Mouse (Mus musculus): ENCODE data around the gene Foxf2. TPM values are rescaled to one million over a fixed set of nuclear protein-coding genes. Genes with fewer than 3 reads are reported as not detected.

Gene Foxf2
- polyA plus RNA-seq, 1 experiment from 2014 or later: 5.5 TPM

DNA sequence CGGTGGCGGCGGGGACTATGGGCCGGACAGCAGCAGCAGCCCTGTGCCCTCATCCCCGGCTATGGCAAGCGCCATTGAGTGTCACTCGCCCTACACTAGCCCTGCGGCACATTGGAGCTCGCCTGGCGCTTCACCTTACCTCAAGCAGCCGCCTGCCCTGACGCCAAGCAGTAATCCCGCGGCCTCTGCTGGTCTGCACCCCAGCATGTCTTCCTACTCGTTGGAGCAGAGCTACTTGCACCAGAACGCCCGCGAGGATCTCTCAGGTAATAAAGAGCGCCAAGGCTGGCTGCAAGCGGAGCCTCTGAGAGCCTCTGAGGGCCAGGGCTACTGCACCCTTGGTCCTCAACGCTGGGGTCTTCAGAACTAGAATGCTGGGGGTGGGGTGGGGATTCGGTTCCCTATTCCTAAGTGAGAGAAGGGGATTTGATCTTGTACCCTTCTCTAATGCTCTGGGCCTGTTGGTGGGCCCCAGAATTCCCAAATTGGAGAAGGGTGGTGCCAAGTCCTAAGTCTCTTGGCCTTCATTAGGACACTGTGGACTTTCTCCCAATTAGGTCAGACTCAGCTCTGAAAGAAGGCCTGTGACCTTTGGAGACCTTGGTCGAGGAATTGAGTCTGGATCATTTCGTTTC lies 1.5 kb downstream of the Foxf2 start:
- no peaks in the 10 kb centered on the region for H3K36me3 ChIP-seq
- peak overlapping the region; percentile 97 for H3K4me2 ChIP-seq
- no peak for ATAC-seq (ENCODE audit: insufficient number of reproducible peaks, low FRiP score, low TSS enrichment, low read depth)
- peak overlapping the region; percentile 53 for H3K4me3 ChIP-seq
- H3K9me3 ChIP-seq: no peaks in the 10 kb centered on the region
- H3K27me3 ChIP-seq: peaks cover 98% of the 10 kb centered on the region
- H3K4me1 ChIP-seq: peaks cover 41% of the 10 kb centered on the region
- H3K27ac ChIP-seq: no peak overlapping the region
- H3K9ac ChIP-seq: no peak overlapping the region
- 4% methylated on average over 23 of the region's 24 CpGs for WGBS

DNA sequence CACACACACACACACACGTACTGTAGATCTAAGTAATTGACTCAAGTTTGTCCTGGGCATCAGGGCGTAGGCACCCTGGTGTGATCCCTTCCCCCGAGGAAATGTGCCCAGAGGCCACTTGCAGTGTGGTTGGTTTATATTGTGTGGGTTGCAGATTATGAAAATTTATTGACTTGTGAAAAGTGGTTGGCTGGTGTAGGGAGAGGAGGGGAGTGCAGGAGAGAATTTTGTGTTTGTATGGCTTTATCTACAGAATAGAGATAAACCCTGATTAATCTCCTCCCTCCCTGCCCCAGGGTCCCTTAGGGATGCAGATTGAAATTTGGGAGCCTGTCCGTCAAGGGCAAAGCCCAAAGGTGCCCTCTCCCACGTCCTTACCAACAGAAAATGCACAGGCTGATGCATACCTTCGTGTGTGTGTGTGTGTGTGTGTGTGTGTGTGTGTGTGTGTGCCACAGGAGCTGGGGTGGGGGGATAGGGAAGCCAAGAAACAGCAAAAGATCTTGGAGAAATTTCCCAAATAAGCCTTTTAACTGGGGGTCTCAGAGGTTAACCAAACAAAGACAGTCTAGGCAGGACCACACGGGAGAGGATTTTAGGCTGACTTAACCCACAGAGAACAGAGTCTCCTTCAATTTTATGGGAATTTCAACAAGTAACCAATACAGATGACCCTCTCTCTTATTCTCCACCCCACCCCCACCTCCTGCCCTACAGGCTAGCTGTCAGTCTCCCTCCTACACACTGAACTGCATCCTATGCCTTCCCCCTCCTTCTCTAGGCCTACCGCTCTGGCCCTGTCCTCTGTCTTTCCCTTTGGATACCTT lies 2.5 kb downstream of the Foxf2 start:
- H3K4me3 ChIP-seq: peak overlapping the region; percentile 53
- H3K9ac ChIP-seq: no peak overlapping the region
- no peaks in the 10 kb centered on the region for H3K9me3 ChIP-seq
- no peak for ATAC-seq (ENCODE audit: insufficient number of reproducible peaks, low FRiP score, low TSS enrichment, low read depth)
- no peaks in the 10 kb centered on the region for H3K36me3 ChIP-seq
- no peak overlapping the region for H3K4me2 ChIP-seq
- peaks cover 41% of the 10 kb centered on the region for H3K4me1 ChIP-seq
- WGBS: 34% methylated on average over 8 of the region's 8 CpGs
- no peak overlapping the region for H3K27ac ChIP-seq
- peaks cover 93% of the 10 kb centered on the region for H3K27me3 ChIP-seq

GRCm38 (mm10) chr13:31628691-31629180 lies 3.1 kb downstream of the Foxf2 start:
- no peaks in the 10 kb centered on the region for H3K36me3 ChIP-seq
- peaks cover 93% of the 10 kb centered on the region for H3K27me3 ChIP-seq
- H3K4me1 ChIP-seq: peaks cover 41% of the 10 kb centered on the region
- H3K27ac ChIP-seq: no peak overlapping the region
- 25% methylated on average over 14 of the region's 14 CpGs for WGBS
- H3K4me2 ChIP-seq: peak overlapping the region; percentile 66
- no peak overlapping the region for H3K9ac ChIP-seq
- peak overlapping the region; percentile 40 for H3K4me3 ChIP-seq
- H3K9me3 ChIP-seq: no peaks in the 10 kb centered on the region
- no peak for ATAC-seq (ENCODE audit: insufficient number of reproducible peaks, low FRiP score, low TSS enrichment, low read depth)

- no peaks in the 10 kb centered on the region for H3K36me3 ChIP-seq
- no peaks in the 10 kb centered on the region for H3K9me3 ChIP-seq
- WGBS: 3% methylated on average over 40 of the region's 40 CpGs
- H3K9ac ChIP-seq: 0 out of 2 replicates have a peak overlapping the region, but pooled peaks have one; percentile 17
- ATAC-seq (ENCODE audit: insufficient number of reproducible peaks, low FRiP score, low TSS enrichment, low read depth): no peak
- H3K27ac ChIP-seq: no peak overlapping the region
- H3K4me2 ChIP-seq: peak overlapping the region; percentile 66
- H3K27me3 ChIP-seq: peaks cover 88% of the 10 kb centered on the region
- peaks cover 37% of the 10 kb centered on the region for H3K4me1 ChIP-seq
- peak overlapping the region; percentile 40 for H3K4me3 ChIP-seq
These were observed 3.8 kb downstream of the Foxf2 start for GRCm38 (mm10) chr13:31629321-31629851.

- peak overlapping the region; percentile 66 for H3K4me2 ChIP-seq
- WGBS: 20% methylated on average over 12 of the region's 12 CpGs
These were observed 4.4 kb downstream of the Foxf2 start for GRCm38 (mm10) chr13:31630051-31630450.

DNA sequence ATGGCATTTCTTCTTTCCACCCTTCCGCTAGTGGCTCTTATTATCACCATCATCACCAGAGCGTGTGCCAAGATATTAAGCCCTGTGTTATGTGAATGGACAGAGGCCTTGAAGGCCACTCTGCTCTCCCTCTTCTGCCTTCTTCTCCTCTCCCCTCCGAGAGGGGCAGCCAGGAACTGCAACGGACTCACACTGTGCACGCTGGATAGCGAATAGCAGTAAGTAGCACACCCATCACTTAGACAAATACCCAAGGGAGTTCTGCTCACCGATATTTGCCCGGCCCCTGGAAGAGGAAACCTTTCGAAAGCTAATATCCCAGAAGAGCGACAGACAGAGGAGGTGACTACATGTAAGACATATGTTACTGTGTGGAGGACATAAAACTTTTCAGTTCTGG lies 4.9 kb downstream of the Foxf2 start:
- Histone ChIP-seq H3K36me3 (no peaks in the 10 kb centered on the region), H3K27ac (no peak overlapping the region), H3K4me2 (no peak overlapping the region), H3K9me3 (no peaks in the 10 kb centered on the region), H3K27me3 (peaks cover 77% of the 10 kb centered on the region), H3K4me3 (no peak overlapping the region; the same call in 1 of the 2 replicates), H3K4me1 (peaks cover 28% of the 10 kb centered on the region), H3K9ac (no peak overlapping the region)
- WGBS: 21% methylated on average over 10 of the region's 10 CpGs
- ATAC-seq (ENCODE audit: insufficient number of reproducible peaks, low FRiP score, low TSS enrichment, low read depth): no peak

More at GRCm38 (mm10) chr13:31630051-31630450, 4.4 kb downstream of the Foxf2 start:
- H3K36me3 ChIP-seq: no peaks in the 10 kb centered on the region
- H3K9ac ChIP-seq: no peak overlapping the region
- H3K4me3 ChIP-seq: peak overlapping the region; percentile 40
- H3K27ac ChIP-seq: no peak overlapping the region
- ATAC-seq (ENCODE audit: insufficient number of reproducible peaks, low FRiP score, low TSS enrichment, low read depth): no peak
- H3K4me1 ChIP-seq: peaks cover 33% of the 10 kb centered on the region
- H3K9me3 ChIP-seq: no peaks in the 10 kb centered on the region
- H3K27me3 ChIP-seq: peaks cover 82% of the 10 kb centered on the region

DNA sequence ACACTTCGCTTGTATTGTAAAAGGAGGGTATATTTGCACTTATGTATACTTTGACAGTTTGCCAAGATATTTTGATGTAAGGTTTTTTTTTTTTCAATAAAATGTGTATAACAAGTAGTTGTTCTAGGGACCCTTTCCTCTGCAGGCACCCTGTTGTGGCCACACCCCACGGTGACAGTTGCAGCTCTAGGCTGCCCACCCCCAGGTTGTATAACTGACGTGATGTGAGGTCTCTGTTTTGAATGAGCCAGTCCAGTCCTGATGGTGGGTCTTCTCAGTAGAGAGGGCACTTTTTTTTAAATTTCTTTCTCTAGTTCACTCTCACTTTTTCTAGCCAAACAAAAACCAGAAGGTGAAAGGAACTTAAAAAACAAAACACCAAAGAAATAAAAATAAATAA lies 5.7 kb downstream of the Foxf2 start:
- no peak overlapping the region for H3K9ac ChIP-seq
- no peak overlapping the region for H3K4me3 ChIP-seq
- no peaks in the 10 kb centered on the region for H3K9me3 ChIP-seq
- H3K27ac ChIP-seq: no peak overlapping the region
- ATAC-seq (ENCODE audit: insufficient number of reproducible peaks, low FRiP score, low TSS enrichment, low read depth): no peak
- H3K4me2 ChIP-seq: no peak overlapping the region
- WGBS: 30% methylated on average over 3 of the region's 3 CpGs
- H3K36me3 ChIP-seq: no peaks in the 10 kb centered on the region
- H3K4me1 ChIP-seq: peaks cover 21% of the 10 kb centered on the region
- peaks cover 69% of the 10 kb centered on the region for H3K27me3 ChIP-seq

- Histone ChIP-seq H3K4me2 (no peak overlapping the region), H3K9me3 (no peaks in the 10 kb centered on the region), H3K4me3 (no peak overlapping the region), H3K27me3 (peaks cover 58% of the 10 kb centered on the region), H3K27ac (no peak overlapping the region), H3K4me1 (peaks cover 13% of the 10 kb centered on the region), H3K36me3 (no peaks in the 10 kb centered on the region), H3K9ac (no peak overlapping the region)
- 1% methylated on average over 13 of the region's 13 CpGs for WGBS
- no peak for ATAC-seq (ENCODE audit: insufficient number of reproducible peaks, low FRiP score, low TSS enrichment, low read depth)
These were observed 6.8 kb downstream of the Foxf2 start for GRCm38 (mm10) chr13:31632450-31632849.

DNA sequence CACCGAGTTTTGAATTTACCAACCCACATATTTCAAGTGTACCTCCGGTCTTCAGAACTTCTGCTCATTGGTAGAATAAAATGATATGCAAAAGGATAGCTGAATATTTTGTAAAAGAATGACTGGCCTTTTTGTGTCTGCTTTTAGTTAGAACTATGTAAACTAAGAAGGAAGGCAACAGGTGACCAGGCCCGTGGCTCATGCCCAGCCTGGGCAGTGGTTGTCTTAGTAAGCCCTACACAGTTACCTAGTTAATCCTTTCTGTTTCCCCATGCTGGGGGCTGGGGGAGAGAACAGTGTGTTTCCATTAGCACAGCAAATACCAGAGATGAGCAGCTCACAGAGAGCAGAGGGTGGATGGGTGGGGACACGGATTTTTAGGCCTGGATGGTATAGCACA lies 7.6 kb downstream of the Foxf2 start:
- no peak for ATAC-seq (ENCODE audit: insufficient number of reproducible peaks, low FRiP score, low TSS enrichment, low read depth)
- H3K4me2 ChIP-seq: no peak overlapping the region
- H3K9ac ChIP-seq: no peak overlapping the region
- no peaks in the 10 kb centered on the region for H3K9me3 ChIP-seq
- 73% methylated on average over 4 of the region's 4 CpGs for WGBS
- H3K4me1 ChIP-seq: peaks cover 13% of the 10 kb centered on the region
- peaks cover 50% of the 10 kb centered on the region for H3K27me3 ChIP-seq
- H3K36me3 ChIP-seq: no peaks in the 10 kb centered on the region
- H3K4me3 ChIP-seq: no peak overlapping the region
- no peak overlapping the region for H3K27ac ChIP-seq

GRCm38 (mm10) chr13:31635546-31635945 lies 9.9 kb downstream of the Foxf2 start:
- WGBS: 64% methylated on average over 4 of the region's 4 CpGs
- peaks cover 27% of the 10 kb centered on the region for H3K27me3 ChIP-seq
- no peaks in the 10 kb centered on the region for H3K4me1 ChIP-seq
- no peak overlapping the region for H3K4me2 ChIP-seq
- H3K27ac ChIP-seq: no peak overlapping the region
- no peak for ATAC-seq (ENCODE audit: insufficient number of reproducible peaks, low FRiP score, low TSS enrichment, low read depth)
- H3K9ac ChIP-seq: no peak overlapping the region
- no peak overlapping the region for H3K4me3 ChIP-seq
- H3K9me3 ChIP-seq: no peaks in the 10 kb centered on the region
- H3K36me3 ChIP-seq: no peaks in the 10 kb centered on the region

GRCm38 (mm10) chr13:31641517-31641916 lies 15.9 kb downstream of the Foxf2 start:
- Histone ChIP-seq H3K9me3 (no peaks in the 10 kb centered on the region), H3K4me2 (no peak overlapping the region), H3K36me3 (no peaks in the 10 kb centered on the region), H3K4me3 (no peak overlapping the region), H3K9ac (no peak overlapping the region), H3K4me1 (0 out of 2 replicates have a peak, but pooled peaks cover 2% of the 10 kb centered on the region), H3K27me3 (0 out of 2 replicates have a peak, but pooled peaks cover 6% of the 10 kb centered on the region), H3K27ac (no peak overlapping the region)
- no peak for ATAC-seq (ENCODE audit: insufficient number of reproducible peaks, low FRiP score, low TSS enrichment, low read depth)
- 85% methylated on average over 5 of the region's 5 CpGs for WGBS
